Mouse (Mus musculus): ENCODE data around the gene Veph1. TPM values are rescaled to one million over a fixed set of nuclear protein-coding genes. Genes with fewer than 3 reads are reported as not detected.

Gene Veph1
- total RNA-seq, 2 experiments from 2014 or later, result not detected

GRCm38 (mm10) chr3:66024220-66024792 lies 272.3 kb downstream of the Veph1 start:
- DNase-seq, result no peak

- no peak for DNase-seq
These were observed 277.5 kb downstream of the Veph1 start for GRCm38 (mm10) chr3:66019171-66019570.

- peak; percentile 32 to 61 for DNase-seq
These were observed 288.8 kb downstream of the Veph1 start for GRCm38 (mm10) chr3:66007632-66008401.

- DNase-seq, result no peak
These were observed 291.6 kb downstream of the Veph1 start for GRCm38 (mm10) chr3:66004989-66005388.

- no peak for DNase-seq
These were observed 292.3 kb downstream of the Veph1 start for GRCm38 (mm10) chr3:66004220-66004951.

Other genes starting within 250 kb of the Veph1 start
- under 1 TPM; 0.39 to 0.55 TPM for gene Ptx3, start 76.9 kb downstream of the Veph1 start, total RNA-seq (2021)